Mouse (Mus musculus) gastrocnemius, adult 8-10 months (tissue): Measurements from ENCODE around the gene Loxl4. TPM values are rescaled to one million over a fixed set of nuclear protein-coding genes. Genes with fewer than 3 reads are reported as not detected.

Source experiments
- DNase-seq, 2 experiments: peaks; one replicate each; pipeline ENCODE4 v3.0.0; 2022; ENCODE audit warnings: low spot score in 2 of 2
- total RNA-seq, 4 experiments: library from RNA; stranded (reverse); gene quantifications; 2 replicates each; pipeline ENCODE4 v1.2.4; 2022

The Loxl4 gene
- total RNA-seq, 4 experiments from 2014 or later: 0.56 to 1.3 (median 1.1) TPM

DNA sequence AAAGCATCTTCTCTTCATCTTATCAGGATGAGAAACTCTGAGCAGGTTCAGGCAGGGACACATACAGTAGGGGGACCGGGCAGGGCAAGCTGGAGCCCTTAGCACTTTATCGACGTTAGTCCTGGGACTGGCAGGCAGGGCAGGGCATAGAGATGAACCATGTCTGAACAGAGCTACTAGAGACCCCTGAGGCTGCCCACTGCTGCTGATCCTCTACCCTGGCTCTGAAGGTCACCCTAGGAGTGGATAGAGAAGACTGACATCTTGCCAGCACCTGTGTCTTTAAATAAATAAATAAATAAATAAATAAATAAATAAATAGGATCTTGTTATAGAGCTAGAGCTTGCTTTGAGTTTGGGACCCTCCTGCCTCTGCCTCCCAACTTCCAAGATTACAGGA is 2.9 kb downstream of the Loxl4 start:
- DNase-seq: no peak

DNA sequence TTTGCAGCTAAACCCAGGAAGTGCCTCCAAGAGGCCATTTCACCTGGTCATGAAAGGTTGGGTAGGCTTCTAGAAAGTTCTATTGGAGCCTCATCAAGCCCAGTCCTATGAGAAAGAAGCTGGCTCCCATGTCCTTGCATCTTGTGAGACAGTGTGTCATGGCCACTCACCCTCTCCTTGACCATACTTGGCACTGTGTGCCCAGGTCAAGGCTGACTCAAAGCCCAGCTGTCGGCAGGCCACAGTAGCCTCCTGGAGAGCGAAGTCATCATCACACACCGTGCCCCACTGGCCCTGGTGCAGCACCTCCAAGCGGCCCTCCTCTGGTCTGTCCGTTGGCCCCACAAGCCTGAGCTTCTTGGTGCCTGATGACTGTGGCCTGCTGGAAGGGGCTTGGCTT is 4.5 kb downstream of the Loxl4 start:
- no peak for DNase-seq

- DNase-seq: no peak
Measured at GRCm38 (mm10) chr19:42602576-42602975, 10.0 kb downstream of the Loxl4 start.

GRCm38 (mm10) chr19:42602041-42602440 is 10.6 kb downstream of the Loxl4 start:
- no peak for DNase-seq

GRCm38 (mm10) chr19:42601445-42601844 is 11.2 kb downstream of the Loxl4 start:
- DNase-seq: peak in 1 of 2 experiments; percentile 15

DNA sequence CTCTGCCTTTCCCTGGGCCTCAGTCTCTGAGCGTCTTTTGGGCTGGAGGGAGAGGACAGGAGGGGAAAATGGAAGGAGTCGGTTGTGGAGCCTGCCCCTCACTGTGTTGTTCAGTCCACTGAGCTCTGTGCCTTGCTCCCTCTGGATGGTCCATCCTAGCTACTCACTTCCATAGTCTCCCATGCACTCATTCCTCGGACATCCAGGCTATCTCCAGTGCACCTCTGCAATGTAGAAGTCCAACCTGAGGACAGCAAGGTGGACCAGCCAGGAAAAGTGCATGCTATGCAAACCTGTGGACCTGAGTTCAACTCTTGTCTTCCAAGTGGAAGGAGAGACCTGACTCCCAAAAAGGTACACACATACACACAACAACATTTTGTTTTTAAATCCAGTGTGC is 12.0 kb downstream of the Loxl4 start:
- no peak for DNase-seq

- DNase-seq: no peak
Measured at GRCm38 (mm10) chr19:42599891-42600290, 12.7 kb downstream of the Loxl4 start.

- no peak for DNase-seq
Measured at GRCm38 (mm10) chr19:42597896-42598295, 14.7 kb downstream of the Loxl4 start.

DNA sequence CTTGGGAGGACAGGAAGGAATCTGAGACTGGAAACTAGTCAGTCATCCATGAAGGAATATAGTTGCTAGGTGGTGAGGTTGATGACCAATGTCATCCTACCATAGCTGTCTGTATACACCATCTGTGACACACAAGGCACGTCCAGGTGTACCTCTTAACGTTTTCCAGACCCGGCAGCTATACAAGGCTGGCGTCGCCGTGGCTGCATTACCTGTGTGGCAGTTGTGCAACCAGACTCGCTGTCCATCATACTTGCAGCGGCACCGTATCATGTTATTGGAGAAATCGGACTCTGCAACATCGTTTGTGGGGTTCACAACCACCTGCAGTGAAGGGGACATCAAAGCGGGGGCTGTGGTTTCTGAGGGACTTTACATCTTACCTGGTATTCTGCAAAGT is 15.3 kb downstream of the Loxl4 start:
- no peak for DNase-seq

DNA sequence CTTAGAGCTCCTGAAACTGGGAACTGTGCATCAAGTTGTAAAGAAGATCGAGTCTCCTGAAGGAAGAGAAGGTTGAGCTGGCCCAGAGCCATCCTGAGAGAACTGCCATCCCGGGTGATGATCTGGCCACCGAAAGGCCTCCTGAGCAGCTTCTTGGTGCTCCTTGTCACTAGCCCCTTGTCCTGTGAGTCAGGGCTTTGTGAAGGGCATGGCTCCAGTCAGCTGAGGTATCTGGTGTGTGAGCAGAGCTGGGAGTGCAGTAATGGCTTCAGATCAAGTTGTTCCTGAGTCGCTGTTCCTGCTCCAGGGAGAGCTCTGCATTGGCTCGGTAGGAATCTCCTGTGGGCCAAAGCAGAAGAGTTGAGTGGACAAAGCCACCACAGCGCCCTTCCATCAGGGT is 17.5 kb downstream of the Loxl4 start:
- DNase-seq: no peak

DNA sequence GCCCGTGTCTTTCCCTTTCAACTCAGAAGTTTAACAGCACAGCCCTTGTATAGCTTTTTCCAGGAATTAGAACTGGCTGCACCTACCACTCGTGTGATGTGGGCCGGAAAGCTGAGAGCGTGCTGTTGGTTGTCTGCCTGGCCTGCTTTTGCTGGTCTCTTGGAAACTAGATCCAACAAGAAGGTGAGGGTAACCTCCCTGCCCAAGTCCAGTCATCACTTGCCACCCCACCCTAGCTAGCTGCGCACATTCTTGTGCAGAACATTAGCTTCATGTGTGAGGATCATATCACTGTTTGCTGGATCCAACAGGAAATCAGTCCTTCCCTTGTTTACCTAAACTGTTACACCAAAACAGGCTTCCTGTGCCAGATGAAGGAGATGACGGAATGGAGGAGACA is 19.2 kb downstream of the Loxl4 start:
- no peak for DNase-seq

DNA sequence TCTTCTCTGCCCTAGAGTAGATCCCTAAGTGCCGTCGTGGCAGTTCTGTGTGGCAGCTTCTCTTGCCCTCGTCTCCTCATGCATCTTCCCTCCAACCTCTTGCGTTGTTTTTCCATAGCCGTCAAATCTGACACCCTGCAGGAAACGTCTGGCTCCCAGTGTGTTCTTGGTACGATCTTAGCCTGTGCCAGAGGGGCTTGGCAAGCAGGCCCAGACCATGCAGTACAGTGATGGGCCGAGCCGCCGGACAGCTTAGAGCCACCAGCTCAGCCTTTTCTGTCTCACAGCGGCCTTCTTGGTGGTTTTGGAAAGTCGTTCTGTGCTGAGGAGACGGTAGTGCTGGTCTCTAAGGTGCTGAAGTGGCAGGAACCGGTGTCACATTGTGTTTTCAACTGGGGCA is 21.1 kb downstream of the Loxl4 start:
- DNase-seq: no peak

DNA sequence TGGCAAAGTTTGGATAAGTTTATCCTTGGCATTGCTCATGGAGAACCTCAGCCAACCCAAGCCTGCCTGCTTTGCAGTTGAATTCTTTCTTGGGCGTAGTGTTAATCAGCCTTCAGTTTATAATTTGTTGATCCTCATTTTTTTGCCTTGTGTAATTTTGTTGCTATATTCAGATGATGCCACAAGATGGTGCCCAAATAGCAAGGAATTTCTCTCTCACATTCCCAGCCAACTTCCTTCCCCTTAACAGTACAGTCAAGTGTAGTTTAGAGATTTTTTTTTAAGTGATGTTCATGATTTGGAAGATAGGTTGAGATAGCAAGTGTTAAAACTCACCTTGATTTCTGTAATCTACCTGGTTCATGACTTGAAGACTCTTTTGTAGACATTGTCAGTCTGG is 23.4 kb downstream of the Loxl4 start:
- DNase-seq: no peak

GRCm38 (mm10) chr19:42587704-42588103 is 24.9 kb downstream of the Loxl4 start:
- DNase-seq: no peak

DNA sequence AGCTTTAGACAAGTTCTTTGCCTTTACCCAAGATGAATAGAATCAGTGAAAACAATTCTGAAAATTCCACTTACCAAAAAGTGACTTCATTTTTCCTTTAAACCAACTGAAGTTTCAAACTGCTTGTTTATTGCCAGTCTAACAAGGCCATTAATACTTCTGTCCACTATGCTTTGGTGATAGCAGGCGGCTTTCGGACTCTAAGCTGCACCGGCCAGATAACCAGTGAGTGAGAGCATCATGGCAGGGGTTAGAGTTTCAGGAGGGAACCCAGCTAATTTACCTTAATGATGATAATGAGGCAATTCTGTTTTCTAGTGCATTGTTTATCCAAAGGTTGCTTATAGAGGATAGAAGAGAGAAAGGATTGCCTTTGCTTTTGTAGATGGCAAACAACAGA is 28.4 kb downstream of the Loxl4 start:
- no peak for DNase-seq

DNA sequence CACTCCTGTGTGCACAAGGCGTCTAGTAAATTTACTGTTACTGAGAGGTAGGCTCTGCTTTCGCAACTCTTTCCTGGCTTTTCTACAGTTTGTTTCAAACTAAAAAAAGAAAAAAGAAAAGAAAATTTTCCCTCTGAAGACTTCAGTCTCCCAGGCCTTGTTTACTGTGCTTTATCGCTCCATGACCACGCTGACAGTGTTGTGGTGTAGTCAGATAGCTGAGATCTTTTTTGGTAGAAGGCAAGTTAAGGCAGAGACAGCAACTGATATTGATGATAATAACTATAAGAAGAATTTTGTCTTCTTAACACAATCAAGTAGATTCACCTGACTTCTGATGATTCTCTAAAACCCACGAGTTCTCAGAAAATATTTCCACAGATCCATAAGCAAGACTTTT is 28.9 kb downstream of the Loxl4 start:
- DNase-seq: no peak

DNA sequence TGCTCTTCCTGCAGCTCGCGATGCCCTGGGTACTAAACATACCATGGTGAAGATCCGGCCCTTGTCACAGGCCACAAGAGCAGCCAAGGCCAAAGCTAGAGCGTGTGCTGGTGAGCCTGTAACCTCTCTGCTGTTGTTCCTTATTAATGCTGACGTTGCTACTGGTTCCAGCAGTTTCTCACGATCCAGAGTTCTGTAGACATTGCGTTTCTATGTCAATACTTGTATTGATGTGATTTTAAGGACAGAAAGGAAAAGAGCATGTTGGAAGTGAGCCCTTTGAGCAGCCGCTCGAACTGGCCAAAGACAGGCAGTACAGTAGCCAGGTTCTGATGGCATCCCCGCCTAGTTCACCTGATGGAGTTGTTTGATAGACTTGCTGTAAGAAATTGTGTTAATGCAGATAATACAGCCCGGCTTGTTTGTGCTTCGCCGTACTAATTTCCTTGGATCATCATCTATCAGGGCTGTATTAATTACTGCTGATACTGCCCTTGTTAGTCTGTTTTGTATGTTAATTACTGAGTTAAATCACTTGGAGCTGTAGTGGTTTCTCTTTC is 29.7 kb downstream of the Loxl4 start:
- no peak for DNase-seq

GRCm38 (mm10) chr19:42580701-42581100 is 31.9 kb downstream of the Loxl4 start:
- DNase-seq: no peak

DNA sequence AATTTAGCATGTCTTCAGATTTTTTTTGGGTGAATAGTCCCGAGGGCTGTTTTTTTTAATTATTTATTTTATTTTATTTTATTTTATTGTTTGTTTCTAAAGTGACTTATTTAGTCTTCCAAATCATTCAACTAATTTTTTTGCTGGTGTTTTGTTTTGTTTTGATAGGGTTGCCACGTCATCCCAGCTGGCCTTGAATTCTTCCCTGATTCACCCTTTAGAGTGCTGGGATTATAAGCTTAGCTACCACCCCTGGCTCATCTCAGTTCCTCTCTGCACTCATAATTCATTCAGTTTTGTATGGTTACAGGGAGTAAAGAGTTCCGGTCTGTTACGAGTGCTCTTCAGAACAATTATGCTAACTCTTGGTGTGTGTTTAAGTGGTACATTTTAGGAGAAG is 34.0 kb downstream of the Loxl4 start:
- no peak for DNase-seq

DNA sequence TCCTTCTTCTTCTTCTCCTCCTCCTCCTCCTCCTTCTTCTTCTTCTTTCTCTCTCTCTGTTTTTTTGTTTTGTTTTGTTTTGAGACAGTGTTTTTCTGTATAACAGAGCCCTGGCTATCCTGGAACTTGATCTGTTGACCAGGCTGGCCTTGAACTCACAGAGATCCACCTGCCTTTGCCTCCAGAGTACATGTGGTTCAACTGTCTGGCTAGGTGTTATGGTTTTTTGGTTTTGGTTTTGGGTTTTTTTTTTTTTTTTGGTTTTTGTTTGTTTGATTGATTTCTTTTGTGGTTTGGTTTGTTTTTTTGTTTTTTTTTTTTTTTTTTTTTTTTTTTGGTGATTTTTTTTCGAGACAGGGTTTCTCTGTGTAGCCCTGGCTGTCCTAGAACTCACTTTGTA is 35.8 kb downstream of the Loxl4 start:
- no peak for DNase-seq

DNA sequence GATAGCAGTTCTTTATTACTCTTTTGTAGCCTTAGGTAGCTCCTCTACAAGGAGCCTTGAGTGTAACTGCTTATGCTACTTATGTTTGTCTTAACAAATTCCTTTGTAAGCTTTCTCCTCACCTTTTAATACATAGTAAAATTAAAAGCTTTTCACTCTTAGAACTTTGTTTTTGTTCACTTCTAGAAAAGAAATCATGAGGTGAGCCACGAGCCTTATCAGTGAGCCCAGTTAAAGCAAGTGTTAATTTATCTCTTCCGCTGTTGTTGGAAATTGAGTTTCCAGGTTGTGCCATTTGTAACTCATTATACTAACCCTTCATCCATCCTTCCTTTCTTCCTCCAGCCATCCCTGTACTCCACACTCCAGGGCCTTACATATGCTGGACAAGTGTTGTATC is 37.3 kb downstream of the Loxl4 start:
- no peak for DNase-seq

DNA sequence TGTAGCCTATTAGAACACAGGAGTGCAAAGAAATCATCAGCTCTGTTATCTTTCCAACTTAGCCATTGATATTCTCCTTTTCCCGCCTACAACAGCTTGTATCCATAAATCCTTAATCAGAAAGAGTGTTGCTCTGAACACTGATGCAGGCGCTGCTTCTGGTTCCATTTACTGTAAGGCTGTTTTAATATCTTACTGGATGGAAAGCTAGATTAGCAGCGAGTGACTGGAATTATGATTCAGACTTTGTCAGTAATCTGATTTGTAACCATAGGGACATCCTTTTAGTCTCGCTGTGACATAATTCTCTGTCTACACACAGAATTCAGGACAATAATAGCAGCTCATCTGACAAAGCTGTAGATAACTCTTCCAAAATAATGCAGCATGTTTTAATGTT is 41.3 kb downstream of the Loxl4 start:
- DNase-seq: no peak

DNA sequence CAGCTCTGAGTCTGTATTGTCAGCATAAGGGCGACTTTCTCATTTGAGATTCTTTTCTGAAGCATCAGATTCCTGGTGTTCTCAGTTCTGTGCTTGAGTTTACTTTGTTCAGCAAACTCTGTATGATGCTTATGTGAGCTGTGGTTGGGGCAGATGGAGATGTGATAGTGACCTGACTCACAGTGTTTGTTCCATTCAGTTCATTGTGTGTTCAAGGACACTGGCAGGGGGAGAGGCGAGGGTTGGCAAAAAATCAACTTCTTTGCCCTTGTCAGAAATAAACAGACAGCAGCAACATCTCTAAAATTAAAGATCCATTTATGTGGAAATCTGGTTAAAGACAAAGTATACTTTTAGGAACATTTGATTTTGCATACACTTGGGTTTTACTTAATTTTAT is 43.5 kb downstream of the Loxl4 start:
- DNase-seq: no peak

GRCm38 (mm10) chr19:42567020-42567419 is 45.6 kb downstream of the Loxl4 start:
- no peak for DNase-seq
